Mouse (Mus musculus) subcutaneous adipose tissue, adult 2 months (tissue): Measurements from ENCODE around the gene Sec61a2. TPM values are rescaled to one million over a fixed set of nuclear protein-coding genes. Genes with fewer than 3 reads are reported as not detected.

Source experiments
- polyA plus RNA-seq: library from polyadenylated mRNA; depleted of rRNA; stranded (reverse); fragments of >200 nt; gene quantifications from 2 replicates; pipeline ENCODE4 v1.2.3, GENCODE M21; 2012; ENCODE audit warnings: low replicate concordance; rRNA removed

Sec61a2 gene
- 59.4 and 85.8 TPM in 2 replicates for polyA plus RNA-seq

DNA sequence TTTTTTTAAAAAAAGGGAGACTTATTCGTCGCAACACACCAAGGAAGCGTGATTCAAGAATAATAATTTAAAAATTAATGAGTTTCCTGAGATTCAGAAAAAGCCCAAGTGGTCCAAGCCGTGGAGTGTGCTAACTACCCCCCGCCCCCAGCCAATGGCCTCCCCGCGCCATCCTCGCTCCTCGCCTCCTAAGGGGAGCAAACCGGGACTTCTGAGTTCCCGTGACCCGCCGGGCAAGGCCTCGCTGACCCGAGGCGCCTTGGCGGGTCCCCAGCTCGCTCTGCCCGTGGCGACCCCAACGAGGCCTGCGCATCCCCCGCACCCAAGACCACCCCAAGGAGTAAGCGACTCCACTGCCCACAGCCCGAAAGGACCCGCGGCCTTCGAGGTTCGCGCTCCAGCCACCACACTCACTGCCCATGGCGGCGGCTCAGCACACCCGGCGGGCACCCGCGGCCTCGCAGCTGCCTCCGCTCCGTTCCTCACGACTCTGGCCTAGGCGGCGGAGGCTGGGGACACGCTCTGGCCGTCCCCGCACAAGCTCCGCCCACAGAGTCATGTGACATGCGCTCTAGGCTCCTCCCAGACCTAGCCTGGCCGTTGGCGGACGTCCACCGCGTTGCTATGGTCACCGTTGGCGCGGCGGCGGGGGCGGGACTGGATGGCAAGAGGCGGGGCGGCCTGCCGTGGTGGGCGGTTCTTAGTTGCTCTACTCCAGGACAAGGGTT lies at the start of gene Sec61a2:
TSS of gene Sec61a2 (minus strand) at position 590 of the 728 bp plus-strand sequence.

DNA sequence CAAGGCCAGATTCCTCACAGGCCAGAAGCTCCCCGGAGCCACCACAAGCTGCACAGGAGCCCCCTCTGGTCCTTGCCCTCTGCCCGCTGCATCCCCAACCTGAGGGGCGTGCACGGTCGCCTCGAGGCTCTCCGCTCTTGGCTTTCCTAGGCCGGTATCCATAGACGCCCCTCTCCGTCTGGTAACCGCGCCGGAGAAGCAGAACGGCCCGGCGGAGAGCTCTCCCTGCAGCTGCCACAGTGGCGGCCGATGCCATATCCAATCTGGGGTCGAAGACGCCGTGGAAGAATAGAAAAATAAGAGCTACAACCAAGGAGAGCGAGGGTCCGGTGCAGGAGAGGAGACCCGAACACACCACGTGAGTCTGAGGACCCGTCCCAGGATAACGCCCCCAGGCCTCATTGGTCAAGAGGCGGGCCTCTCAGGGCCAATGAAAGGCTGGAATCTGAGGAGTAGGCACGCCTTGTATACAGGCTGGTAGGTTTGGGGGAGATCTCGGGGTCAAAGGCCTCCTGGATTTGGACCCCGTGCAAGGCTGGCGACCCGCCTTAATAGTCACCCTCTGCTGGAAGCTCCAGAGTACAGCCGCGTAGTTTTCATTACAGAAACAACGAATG lies 47.3 kb upstream of the Sec61a2 start, which contains the start of gene Dhtkd1:
TSS of gene Dhtkd1 (minus strand) at position 377 of the 617 bp plus-strand sequence.

DNA sequence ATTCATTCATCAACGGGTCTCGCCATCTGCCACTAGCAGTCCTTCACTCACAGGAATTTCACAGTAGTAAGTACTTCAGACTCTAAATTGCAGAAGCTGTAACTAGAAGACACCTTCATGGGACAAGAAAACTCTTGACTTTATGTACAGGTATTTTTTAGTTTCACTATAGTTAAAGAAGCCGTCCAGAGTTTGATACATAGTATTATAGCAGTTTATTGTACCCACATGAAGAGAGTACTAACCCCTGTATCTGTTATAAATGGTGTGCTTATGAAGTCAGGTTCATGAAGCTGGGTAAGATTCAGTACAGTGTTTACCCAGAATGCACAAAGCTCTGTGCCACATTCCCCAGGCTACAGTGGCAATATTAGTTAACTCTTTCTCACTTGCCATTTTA lies 32.4 kb downstream of the Sec61a2 start, which contains the start of gene Gm13199:
TSS of gene Gm13199 (minus strand) at position 101 of the 400 bp plus-strand sequence.

DNA sequence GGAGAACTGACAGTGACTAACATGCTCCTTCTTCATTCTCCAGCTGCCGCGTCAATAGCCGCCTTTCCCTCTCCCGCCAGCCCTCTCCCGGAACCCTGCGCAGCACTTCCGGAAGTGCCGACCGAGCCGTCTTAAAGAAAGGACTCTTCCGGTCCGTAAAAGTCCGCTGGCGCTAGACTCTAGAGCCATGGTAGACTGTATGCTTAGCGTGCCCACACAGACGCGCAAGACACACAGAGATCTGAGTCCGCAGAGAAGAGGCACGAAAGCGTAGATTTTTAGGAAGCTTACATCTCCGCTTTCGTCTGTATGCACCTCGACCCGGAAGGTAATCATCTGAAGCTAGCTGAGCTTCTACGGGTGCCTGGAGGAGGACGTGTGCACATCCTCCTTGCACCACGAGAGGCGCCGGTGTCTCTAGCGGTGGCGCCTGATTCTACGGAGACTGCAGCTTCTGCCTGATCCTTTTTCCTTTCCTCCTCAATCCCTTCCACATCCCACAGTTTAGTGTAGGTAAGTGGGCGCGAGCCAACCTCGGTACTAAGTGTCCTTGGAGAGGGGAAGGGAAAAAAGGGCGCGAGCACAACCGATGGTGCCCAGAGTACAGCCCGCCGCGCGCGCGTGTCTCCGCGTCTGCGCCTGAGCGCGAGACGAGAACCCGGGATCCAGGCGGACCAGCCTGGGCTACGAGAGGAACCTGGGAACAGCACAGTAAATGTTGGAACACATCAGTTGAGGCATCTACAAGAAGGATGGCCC lies 50.2 kb downstream of the Sec61a2 start, which contains the start of the genes Nudt5 and Cdc123:
TSS of gene Nudt5 (plus strand) at position 147 of the 759 bp plus-strand sequence.
TSS of gene Cdc123 (minus strand) at position 292 of the 759 bp plus-strand sequence.

Other genes starting within 250 kb of the Sec61a2 start
- gene Camk1d, start 180.9 kb downstream of the Sec61a2 start, polyA plus RNA-seq: 1.5 and 7.0 TPM in 2 replicates
- gene Nudt5, start 50.4 kb downstream of the Sec61a2 start, polyA plus RNA-seq: 18.3 and 19.4 TPM in 2 replicates
- gene Cdc123, start 50.3 kb downstream of the Sec61a2 start, polyA plus RNA-seq: 104 and 109 TPM in 2 replicates
- gene Gm13199, start 32.5 kb downstream of the Sec61a2 start, polyA plus RNA-seq: 1.6 and 2.3 TPM in 2 replicates
- 7.1 and 10.3 TPM in 2 replicates for gene Dhtkd1, start 47.4 kb upstream of the Sec61a2 start, polyA plus RNA-seq
- gene Upf2, start 56.0 kb upstream of the Sec61a2 start, polyA plus RNA-seq: 3.4 and 5.7 TPM in 2 replicates
- gene Proser2, start 234.8 kb upstream of the Sec61a2 start, polyA plus RNA-seq: 0.77 and 14.9 TPM in 2 replicates